ENCODE assay signal across 20 mouse cellular contexts in genomic region chr8:35224053-35224924, GRCm38 (mm10).
DNase-seq lines count a peak whose midpoint lies in the region; ATAC-seq and TF ChIP-seq lines count a peak whose summit lies in the region.
"Had no signal": no experiment of that assay in that cellular context is flagged by ENCODE, and none has a peak within 500 bp of the region (broad histone marks: within the 10 kb centered on the region; RNA-seq: fewer than 3 reads in every experiment).

No protein-coding gene starts in this region.

- peak; percentile 38 for TF ChIP-seq CTCF in lung, embryonic 14.5 days (IDR thresholded peaks at IDR 0.05; ENCODE audit: low read depth)
- peak; percentile 29 for TF ChIP-seq CTCF in intestine, postnatal 0 days (IDR thresholded peaks at IDR 0.05; ENCODE audit: low read depth)
- no peak for TF ChIP-seq CTCF in heart, adult 2 months (IDR thresholded peaks at IDR 0.05)

- no peak for TF ChIP-seq POLR2A in heart, adult 2 months (IDR thresholded peaks at IDR 0.05; ENCODE audit: insufficient read depth, low read depth, low read length)

- peak; percentile 94 for ATAC-seq in lung, embryonic 14.5 days (ENCODE audit: insufficient read depth)
- peak; percentile 65; the same call in 1 of the 2 replicates for ATAC-seq in intestine, postnatal 0 days
- ATAC-seq: forebrain, postnatal 0 days; liver, postnatal 0 days; midbrain, embryonic 13.5 days had no signal

- intact Hi-C loops in heart, adult 2 months (cut with DNase I): no loop called here

- H3K27me3 ChIP-seq in lung, embryonic 14.5 days (ENCODE audit: insufficient read depth, low read length): no peaks in the 10 kb centered on the region
- no peaks in the 10 kb centered on the region for H3K27me3 ChIP-seq in intestine, postnatal 0 days (replicated peaks; ENCODE audit: control insufficient read depth, insufficient read depth, low read length)
- no peaks in the 10 kb centered on the region for H3K27me3 ChIP-seq in heart, adult 2 months (ENCODE audit: control insufficient read depth, insufficient read depth, low read length)
- H3K27me3 ChIP-seq: embryonic facial prominence, embryonic 13.5 days; midbrain, embryonic 13.5 days; neural tube, embryonic 12.5 days had no signal

- H3K27ac ChIP-seq in lung, embryonic 14.5 days (ENCODE audit: low read depth): peak overlapping the region; percentile 84
- no peak overlapping the region for H3K27ac ChIP-seq in intestine, postnatal 0 days (ENCODE audit: low read depth, low read length)
- no peak overlapping the region for H3K27ac ChIP-seq in heart, adult 2 months
- H3K27ac ChIP-seq: embryonic facial prominence, embryonic 13.5 days; forebrain, embryonic 10.5 days; hindbrain, embryonic 10.5 days; midbrain, embryonic 13.5 days; neural tube, embryonic 12.5 days had no signal

- H3K9me3 ChIP-seq in lung, embryonic 14.5 days (ENCODE audit: low read depth, low read length): no peaks in the 10 kb centered on the region
- H3K9me3 ChIP-seq in intestine, postnatal 0 days (ENCODE audit: control insufficient read depth): no peaks in the 10 kb centered on the region
- H3K9me3 ChIP-seq: embryonic facial prominence, embryonic 13.5 days; forebrain, embryonic 10.5 days; hindbrain, embryonic 10.5 days; midbrain, embryonic 13.5 days; neural tube, embryonic 12.5 days had no signal

- WGBS in lung, embryonic 14.5 days: 50% methylated on average over 18 of the region's 18 CpGs
- 32% methylated on average over 18 of the region's 18 CpGs for WGBS in intestine, postnatal 0 days
- 78% methylated on average over 18 of the region's 18 CpGs for WGBS in heart, adult 2 months

- no peak overlapping the region for H3K4me3 ChIP-seq in lung, embryonic 14.5 days (ENCODE audit: low read depth, low read length)
- no peak overlapping the region for H3K4me3 ChIP-seq in intestine, postnatal 0 days (ENCODE audit: low read depth, low read length)
- no peak overlapping the region for H3K4me3 ChIP-seq in heart, adult 2 months
- H3K4me3 ChIP-seq: embryonic facial prominence, embryonic 13.5 days; forebrain, embryonic 10.5 days; hindbrain, embryonic 10.5 days; midbrain, embryonic 13.5 days; neural tube, embryonic 12.5 days had no signal

- peak; percentile 57 for DNase-seq in lung, embryonic 14.5 days
- no peak for DNase-seq in lung, postnatal 25 days (ENCODE audit: low spot score)
- peak; percentile 38 to 40 for DNase-seq in urinary bladder, postnatal 36 days (ENCODE audit: low spot score in 2 of 2)
- DNase-seq in urinary bladder, postnatal 4 days (ENCODE audit: low spot score in 2 of 2): no peak
- DNase-seq in heart, adult 2 months: no peak
- DNase-seq in embryo, embryonic 10 days (ENCODE audit: low spot score): no peak
- DNase-seq: adrenal gland, postnatal 10 days; cerebellum, adult 9-11 months; forebrain, postnatal 0 days; gastrocnemius, postnatal 36 days; kidney, postnatal 10 days; liver, postnatal 0 days; right cerebral cortex, adult 18-20 months; thymus, postnatal 25 days had no signal

- TF ChIP-seq EP300 in heart, adult 2 months (IDR thresholded peaks at IDR 0.05; ENCODE audit: insufficient read depth, low read depth, low read length): no peak

- no peaks in the 10 kb centered on the region for H3K36me3 ChIP-seq in lung, embryonic 14.5 days (ENCODE audit: insufficient read depth)
- H3K36me3 ChIP-seq in intestine, postnatal 0 days (ENCODE audit: control insufficient read depth, insufficient read depth): no peaks in the 10 kb centered on the region
- no peaks in the 10 kb centered on the region for H3K36me3 ChIP-seq in heart, adult 2 months (ENCODE audit: control insufficient read depth, insufficient read depth, low read length)
- H3K36me3 ChIP-seq: embryonic facial prominence, embryonic 13.5 days; forebrain, embryonic 10.5 days; hindbrain, embryonic 10.5 days; midbrain, embryonic 13.5 days; neural tube, embryonic 12.5 days had no signal

- peaks cover 3% of the 10 kb centered on the region; the same call in 1 of the 2 replicates for H3K4me1 ChIP-seq in lung, embryonic 14.5 days (ENCODE audit: insufficient read depth)
- no peaks in the 10 kb centered on the region for H3K4me1 ChIP-seq in intestine, postnatal 0 days (replicated peaks; ENCODE audit: control insufficient read depth, insufficient read depth, low read length)
- H3K4me1 ChIP-seq in heart, adult 2 months (ENCODE audit: control insufficient read depth, insufficient read depth, low read length): no peaks in the 10 kb centered on the region
- H3K4me1 ChIP-seq: hindbrain, embryonic 10.5 days; midbrain, embryonic 13.5 days; neural tube, embryonic 12.5 days had no signal

- peak overlapping the region; percentile 21 for H3K4me2 ChIP-seq in lung, embryonic 14.5 days
- peak overlapping the region; percentile 39 for H3K4me2 ChIP-seq in intestine, postnatal 0 days (replicated peaks; ENCODE audit: low read depth)
- H3K4me2 ChIP-seq: embryonic facial prominence, embryonic 13.5 days; midbrain, embryonic 13.5 days; neural tube, embryonic 12.5 days had no signal

- H3K9ac ChIP-seq in lung, embryonic 14.5 days: no peak overlapping the region
- no peak overlapping the region for H3K9ac ChIP-seq in intestine, postnatal 0 days (ENCODE audit: low read depth, low read length)
- no peak overlapping the region for H3K9ac ChIP-seq in heart, adult 2 months (ENCODE audit: low read depth, low read length)
- H3K9ac ChIP-seq: embryonic facial prominence, embryonic 13.5 days; forebrain, postnatal 0 days; liver, postnatal 0 days; midbrain, embryonic 13.5 days; neural tube, embryonic 12.5 days had no signal

- H3K79me2 ChIP-seq in heart, adult 2 months (replicated peaks; ENCODE audit: control insufficient read depth, insufficient read depth, low read length): no peaks in the 10 kb centered on the region

Comparison
In these comparisons a context has a peak if more than half of its experiments do, and no peak if none do; other contexts are left out.
1. DNase-seq: peak in lung, embryonic 14.5 days (single experiment) and urinary bladder, postnatal 36 days (2 of 2); none in lung, postnatal 25 days (single experiment), urinary bladder, postnatal 4 days (0 of 2), heart, adult 2 months (0 of 2) and embryo, embryonic 10 days (single experiment).